Mouse (Mus musculus): ENCODE results near the gene Tnfaip6.

DNA sequence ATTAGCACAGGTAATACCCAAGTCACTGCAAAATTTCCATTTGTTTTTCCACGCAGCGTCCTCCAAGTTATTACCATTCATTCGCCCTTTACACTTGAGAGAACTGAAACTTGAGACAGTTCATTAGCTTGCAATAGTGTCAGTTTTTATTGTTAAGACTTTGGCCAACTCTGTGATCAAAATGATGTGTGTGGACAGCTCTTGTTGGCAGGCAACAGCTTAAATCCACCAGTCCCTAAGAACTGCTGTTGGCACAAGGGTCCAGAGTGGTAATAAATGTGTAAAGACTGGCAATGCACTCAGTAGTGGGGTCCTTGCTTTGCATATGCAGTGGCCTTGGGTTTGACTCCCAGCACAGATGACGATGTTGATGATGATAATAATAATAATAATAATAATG is 14.5 kb downstream of the Tnfaip6 start:
- TF ChIP-seq CTCF (IDR thresholded peaks at IDR 0.05; ENCODE audit: low read depth, low read length) (no peak), TAL1 (conservative IDR thresholded peaks at IDR 0.05; ENCODE audit: low read depth, low read length) (no peak), GATA1 (IDR thresholded peaks at IDR 0.05; ENCODE audit: borderline replicate concordance, low read length) (no peak), GATA2 (IDR thresholded peaks at IDR 0.05; ENCODE audit: borderline replicate concordance, low read depth, low read length) (no peak), POLR2AphosphoS5 (IDR thresholded peaks at IDR 0.05; ENCODE audit: insufficient replicate concordance, low read depth, low read length) (no peak)
